Mouse (Mus musculus) midbrain, postnatal 0 days (tissue): ENCODE data around the gene Ascl3. TPM values are rescaled to one million over a fixed set of nuclear protein-coding genes. Genes with fewer than 3 reads are reported as not detected.

Source experiments
- ATAC-seq: fragments of 200-750 bp; cut with Nextera tagmentation; 2 replicates; pipeline ENCODE4 v1.8.0; 2017; ENCODE audit warnings: moderate number of reproducible peaks, mild to moderate bottlenecking, moderate TSS enrichment, moderate library complexity; ENCODE audit not compliant: low FRiP score
- DNase-seq: peaks from one replicate; pipeline ENCODE4 v3.0.0-alpha.2; 2015; ENCODE audit warnings: low spot score
- H3K27ac ChIP-seq: fragments of 300-500 bp; sonication (generic); 2 replicates; pipeline ENCODE4 v1.5.1; 2014; ENCODE audit warnings: low read depth, mild to moderate bottlenecking, low read length, mixed read lengths
- H3K27me3 ChIP-seq: fragments of 300-500 bp; sonication (generic); 2 replicates; pipeline ENCODE4 v1.6.1; 2014; ENCODE audit warnings: low read length, control low read depth, mixed read lengths; ENCODE audit not compliant: insufficient read depth
- H3K36me3 ChIP-seq: fragments of 300-500 bp; sonication (generic); 2 replicates; pipeline ENCODE4 v1.6.1; 2014; ENCODE audit warnings: low read length, control low read depth, mixed read lengths; ENCODE audit not compliant: insufficient read depth
- H3K4me1 ChIP-seq: fragments of 300-500 bp; sonication (generic); 2 replicates; pipeline ENCODE4 v1.6.1; 2014; ENCODE audit warnings: mild to moderate bottlenecking, control low read depth, antibody characterized with exemption, low read length, mixed read lengths; ENCODE audit not compliant: insufficient read depth
- H3K4me2 ChIP-seq: fragments of 300-500 bp; sonication (generic); 2 replicates; pipeline ENCODE4 v1.6.1; 2014; ENCODE audit warnings: low read depth, mild to moderate bottlenecking, low read length, mixed read lengths; ENCODE audit not compliant: poor library complexity, severe bottlenecking
- H3K4me3 ChIP-seq: fragments of 300-500 bp; sonication (generic); 2 replicates; pipeline ENCODE4 v1.5.1; 2014; ENCODE audit warnings: low read depth, mild to moderate bottlenecking, low read length, moderate library complexity
- H3K9ac ChIP-seq: fragments of 300-500 bp; sonication (generic); replicated peaks from 2 replicates; pipeline ENCODE4 v1.6.1; 2014; ENCODE audit warnings: mild to moderate bottlenecking, low read length, moderate library complexity, mixed read lengths; ENCODE audit not compliant: poor library complexity, severe bottlenecking
- H3K9me3 ChIP-seq: fragments of 300-500 bp; sonication (generic); 2 replicates; pipeline ENCODE4 v1.6.1; 2016; ENCODE audit warnings: low read length, control low read depth
- CTCF ChIP-seq: IDR thresholded peaks from 2 replicates; pipeline ENCODE4 v1.5.1; 2016; ENCODE audit warnings: antibody characterized with exemption, mild to moderate bottlenecking
- WGBS: fragments of 180-500 bp; shearing (Covaris S2); extraction: QIAGEN DNeasy Blood & Tissue Kit; methylation state at CpG from one replicate; pipeline ENCODE4 v1.1.7; 2014; 5-methylcytosine and 5-hydroxymethylcytosine counted together
- polyA plus RNA-seq: library from polyadenylated mRNA; unstranded; fragments of >200 nt; fragmentation: Nextera tagmentation; extraction: Ambion mirVana; gene quantifications from 2 replicates; pipeline ENCODE4 v1.2.1, GENCODE M21; 2015
- total RNA-seq: library from RNA; depleted of rRNA; stranded (reverse); fragments of >200 nt; gene quantifications from 2 replicates; pipeline ENCODE4 v1.2.3, GENCODE M21; 2014

The Ascl3 gene
- total and polyA plus RNA-seq, 2 experiments from 2014 or later = 0.23 TPM; not detected in 1

DNA sequence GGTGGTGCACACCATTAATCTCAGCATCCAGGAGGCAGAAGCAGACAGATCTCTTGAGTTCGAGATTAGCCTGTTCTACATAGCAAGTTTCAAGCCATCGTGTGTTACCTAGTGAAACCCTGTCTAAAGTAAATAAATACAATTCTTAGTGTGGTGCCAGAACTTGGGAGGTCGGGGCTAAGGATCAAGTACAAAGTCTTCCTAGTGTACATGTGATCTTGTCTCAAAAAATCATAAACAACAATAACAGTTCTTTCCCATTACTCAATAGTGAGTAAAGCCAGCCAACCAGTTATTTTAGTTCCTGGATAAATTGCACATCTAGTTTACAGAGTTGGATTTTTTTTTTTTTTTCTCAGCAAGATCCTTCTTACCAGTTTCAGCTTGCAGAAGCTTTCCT lies 27.1 kb downstream of the Ascl3 start:
- no peak for TF ChIP-seq CTCF
- H3K4me2 ChIP-seq = peak overlapping the region; percentile 74
- 71% methylated on average over 3 of the region's 3 CpGs for WGBS
- DNase-seq = no peak
- peak overlapping the region; percentile 71 for H3K4me3 ChIP-seq
- no peak for ATAC-seq
- H3K9ac ChIP-seq = no peak overlapping the region; the same call in 1 of the 2 replicates
- H3K9me3 ChIP-seq = no peaks in the 10 kb centered on the region
- no peak overlapping the region for H3K27ac ChIP-seq
- no peaks in the 10 kb centered on the region for H3K4me1 ChIP-seq
- no peaks in the 10 kb centered on the region for H3K27me3 ChIP-seq
- peaks cover 3% of the 10 kb centered on the region; the same call in 1 of the 2 replicates for H3K36me3 ChIP-seq

DNA sequence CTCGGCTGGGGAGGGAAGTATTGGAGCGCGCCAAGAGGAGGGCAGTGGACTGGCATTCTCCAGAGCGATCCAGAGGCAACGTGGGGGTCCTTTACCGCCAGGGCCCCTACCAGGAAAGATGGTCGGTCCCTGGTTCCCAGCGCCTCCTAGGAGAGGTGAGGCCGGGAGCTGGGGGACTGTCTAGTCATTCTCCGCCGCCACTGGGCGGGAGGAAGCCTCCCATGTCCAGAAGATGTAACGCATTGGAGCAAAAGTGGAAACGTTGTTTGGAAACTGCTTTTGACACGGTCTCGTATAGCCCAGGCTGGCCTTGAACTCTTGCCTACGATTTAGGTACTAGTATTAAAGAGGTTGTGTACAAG lies 27.5 kb downstream of the Ascl3 start:
- peak overlapping the region; percentile 71 for H3K4me3 ChIP-seq
- no peaks in the 10 kb centered on the region for H3K4me1 ChIP-seq
- H3K36me3 ChIP-seq = peaks cover 2% of the 10 kb centered on the region; the same call in 1 of the 2 replicates
- no peak for ATAC-seq
- peak overlapping the region; percentile 65 for H3K27ac ChIP-seq
- TF ChIP-seq CTCF = peak; percentile 45
- H3K27me3 ChIP-seq = no peaks in the 10 kb centered on the region
- WGBS = 3% methylated on average over 16 of the region's 17 CpGs
- H3K4me2 ChIP-seq = peak overlapping the region; percentile 74
- no peaks in the 10 kb centered on the region for H3K9me3 ChIP-seq
- H3K9ac ChIP-seq = peak overlapping the region; percentile 64
- no peak for DNase-seq

DNA sequence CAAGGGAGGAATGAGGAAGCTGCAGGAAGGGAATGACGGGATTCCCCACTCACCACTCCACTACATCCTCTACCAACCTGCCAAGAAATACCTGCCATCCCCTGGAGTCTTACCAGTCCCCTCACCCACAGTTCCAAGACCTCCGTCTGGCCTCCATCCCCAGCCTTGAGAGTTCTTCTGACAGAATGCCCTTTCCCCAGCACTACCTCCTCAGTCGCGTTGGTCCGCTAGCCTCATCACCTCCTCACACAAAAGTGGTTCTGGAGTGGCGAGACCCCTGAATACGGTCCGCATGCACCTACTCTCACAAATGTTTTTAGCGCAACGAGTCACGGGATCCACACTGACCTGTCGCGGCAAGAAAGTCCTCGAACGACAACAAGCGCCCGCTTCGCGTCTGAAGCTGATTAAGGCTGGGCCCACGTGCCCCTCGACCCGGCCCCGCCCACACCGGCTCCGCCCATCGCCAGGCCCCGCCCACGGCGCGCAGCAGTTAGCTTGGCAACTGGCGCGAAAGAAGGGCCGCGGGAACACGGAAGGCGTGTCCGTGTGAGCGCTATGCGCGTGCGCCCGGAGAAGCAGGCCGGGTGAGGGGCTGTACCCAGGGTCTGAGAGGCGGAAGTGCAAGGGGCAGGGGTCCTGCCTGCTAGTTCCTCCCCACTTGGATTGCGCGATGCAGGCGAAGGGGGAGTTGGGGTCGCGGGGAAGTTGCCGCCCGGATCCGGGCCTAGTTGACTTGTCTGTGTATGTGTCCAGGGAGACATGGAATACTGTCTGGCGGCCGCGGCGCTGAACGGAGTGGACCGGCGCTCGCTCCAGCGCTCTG lies 28.1 kb downstream of the Ascl3 start, which contains the start of the genes St5 and Akip1:
St5 (minus strand) TSS at position 416 of the 826 bp plus-strand sequence.
Akip1 (plus strand) TSS at position 501 of the 826 bp plus-strand sequence.
- Histone ChIP-seq H3K9me3 (no peaks in the 10 kb centered on the region), H3K27me3 (no peaks in the 10 kb centered on the region), H3K36me3 (no peaks in the 10 kb centered on the region), H3K27ac (peak within 1 kb of the TSS; percentile 65), H3K4me3 (peak within 1 kb of the TSS; percentile 71), H3K4me1 (no peaks in the 10 kb centered on the region), H3K4me2 (peak within 1 kb of the TSS; percentile 74), H3K9ac (peak within 1 kb of the TSS; percentile 64)
- ATAC-seq = peak; percentile 92
- peak; percentile 94 for DNase-seq
- TF ChIP-seq CTCF = no peak
- WGBS = under 1% methylated on average over 57 of the region's 61 CpGs

DNA sequence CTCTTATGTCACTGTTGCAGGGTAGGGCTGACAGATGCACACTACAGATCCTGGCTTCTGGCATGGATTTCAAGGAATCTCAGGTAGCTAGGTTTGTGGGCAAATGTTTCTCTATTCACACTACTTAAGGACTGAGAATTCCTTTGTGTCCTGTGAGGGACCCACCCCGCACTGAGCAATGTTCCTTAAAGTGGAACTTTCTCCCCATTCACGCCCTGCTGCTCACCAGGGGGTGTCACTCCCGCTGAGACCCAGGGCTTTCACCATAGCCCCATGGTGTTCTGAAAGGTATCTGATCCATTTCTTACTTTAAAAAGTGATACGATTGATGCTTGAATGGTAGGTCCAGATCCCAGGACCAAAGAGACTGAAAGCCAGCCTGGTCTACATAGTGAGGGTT lies 28.8 kb downstream of the Ascl3 start:
- no peaks in the 10 kb centered on the region for H3K36me3 ChIP-seq
- no peaks in the 10 kb centered on the region for H3K4me1 ChIP-seq
- 46% methylated on average over 4 of the region's 4 CpGs for WGBS
- TF ChIP-seq CTCF = no peak
- H3K4me2 ChIP-seq = peak overlapping the region; percentile 74
- 0 out of 2 replicates have a peak overlapping the region, but pooled peaks have one; percentile 64 for H3K9ac ChIP-seq
- no peaks in the 10 kb centered on the region for H3K27me3 ChIP-seq
- no peaks in the 10 kb centered on the region for H3K9me3 ChIP-seq
- ATAC-seq (no peak), DNase-seq (no peak)
- no peak overlapping the region for H3K27ac ChIP-seq
- H3K4me3 ChIP-seq = peak overlapping the region; percentile 71; the same call in 1 of the 2 replicates

DNA sequence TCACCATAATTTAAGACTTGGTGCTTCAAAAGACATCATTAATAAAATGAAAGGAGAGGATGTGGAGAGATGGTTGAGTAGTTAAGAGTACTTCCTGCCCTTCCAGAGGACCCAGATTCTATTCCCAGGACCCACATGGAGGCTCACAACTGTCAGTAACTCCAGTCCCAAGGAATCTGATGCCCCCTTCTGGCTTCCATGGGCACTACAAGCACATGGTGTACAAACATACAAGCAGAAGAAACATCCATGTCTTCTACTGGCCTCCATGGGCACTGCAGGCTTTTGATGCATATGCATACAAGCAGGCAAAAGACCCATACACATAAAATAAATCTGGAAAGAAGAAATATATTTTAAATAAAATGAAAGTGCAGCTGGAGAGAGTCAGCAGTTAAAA lies 31.3 kb downstream of the Ascl3 start:
- Histone ChIP-seq H3K27me3 (no peaks in the 10 kb centered on the region), H3K4me2 (no peak overlapping the region), H3K9me3 (no peaks in the 10 kb centered on the region), H3K9ac (no peak overlapping the region), H3K27ac (no peak overlapping the region), H3K36me3 (no peaks in the 10 kb centered on the region), H3K4me3 (no peak overlapping the region), H3K4me1 (no peaks in the 10 kb centered on the region)
- TF ChIP-seq CTCF = peak; percentile 29
- DNase-seq (no peak), ATAC-seq (no peak)

DNA sequence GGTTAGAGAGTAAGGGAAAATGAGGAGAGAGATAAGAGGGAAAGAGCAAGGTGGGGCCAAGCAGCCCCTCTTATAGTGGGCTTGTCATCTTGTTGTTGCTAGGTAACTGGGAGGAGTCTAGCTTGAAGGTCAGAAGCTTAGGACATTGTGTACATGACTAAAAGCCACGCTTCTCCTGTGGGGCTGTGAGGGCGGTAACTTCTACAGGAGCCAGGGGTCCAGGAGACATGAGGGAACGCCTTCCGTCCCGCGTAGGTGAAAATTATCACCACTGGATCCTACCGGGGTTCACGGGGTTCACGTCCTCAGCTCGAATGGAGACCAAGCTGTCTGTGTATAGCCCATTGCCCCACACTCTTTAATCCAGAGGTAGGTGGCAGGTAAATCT lies 36.2 kb downstream of the Ascl3 start:
- no peaks in the 10 kb centered on the region for H3K36me3 ChIP-seq
- H3K4me2 ChIP-seq = no peak overlapping the region
- H3K4me3 ChIP-seq = no peak overlapping the region
- H3K27ac ChIP-seq = no peak overlapping the region
- no peaks in the 10 kb centered on the region for H3K27me3 ChIP-seq
- H3K9ac ChIP-seq = no peak overlapping the region
- WGBS = 92% methylated on average over 10 of the region's 10 CpGs
- H3K4me1 ChIP-seq = no peaks in the 10 kb centered on the region
- no peak for TF ChIP-seq CTCF
- ATAC-seq = no peak
- no peak for DNase-seq
- H3K9me3 ChIP-seq = no peaks in the 10 kb centered on the region
